Mouse (Mus musculus) adrenal gland, adult 18-20 months (tissue): ENCODE results near the gene Pcgf5. TPM values are rescaled to one million over a fixed set of nuclear protein-coding genes. Genes with fewer than 3 reads are reported as not detected.

Experiments used
- DNase-seq, 2 experiments: peaks; one replicate each; pipeline ENCODE4 v3.0.0; 2021 to 2022; ENCODE audit warnings: low spot score in 2 of 2
- total RNA-seq, 2 experiments: library from RNA; stranded (reverse); gene quantifications; 1 replicate in 1 of 2; 2 replicates in 1 of 2; pipeline ENCODE4 v1.2.3; 2021

Pcgf5 gene
- total RNA-seq, 2 experiments from 2014 or later, result 24.7 to 27.9 TPM

- DNase-seq, result no peak
Measured at GRCm38 (mm10) chr19:36476596-36476995, 128.5 kb downstream of the Pcgf5 start.

GRCm38 (mm10) chr19:36477151-36477550, 129.0 kb downstream of the Pcgf5 start:
- no peak for DNase-seq

GRCm38 (mm10) chr19:36477684-36478083, 129.6 kb downstream of the Pcgf5 start:
- no peak for DNase-seq

GRCm38 (mm10) chr19:36490911-36491310, 142.8 kb downstream of the Pcgf5 start:
- peak in 1 of 2 experiments; percentile 17 for DNase-seq

- DNase-seq, result no peak
Measured at GRCm38 (mm10) chr19:36495555-36495954, 147.4 kb downstream of the Pcgf5 start.

GRCm38 (mm10) chr19:36496532-36496931, 148.4 kb downstream of the Pcgf5 start:
- no peak for DNase-seq

GRCm38 (mm10) chr19:36497067-36497466, 149.0 kb downstream of the Pcgf5 start:
- DNase-seq, result peak; percentile 27 to 45

GRCm38 (mm10) chr19:36497744-36498143, 149.6 kb downstream of the Pcgf5 start:
- no peak for DNase-seq

GRCm38 (mm10) chr19:36504716-36505115, 156.6 kb downstream of the Pcgf5 start:
- DNase-seq, result no peak

Other genes starting within 250 kb of the Pcgf5 start
- gene Ankrd1, start 228.2 kb upstream of the Pcgf5 start, total RNA-seq, result not detected
- 1 to 10 TPM; 1.4 to 2.7 TPM for gene Hectd2, start 206.3 kb downstream of the Pcgf5 start, total RNA-seq